17 mouse cellular contexts compared by ENCODE assay signal in genomic region chr15:31235794-31236548, GRCm38 (mm10). TPM values are rescaled to one million over a fixed set of nuclear protein-coding genes. Genes with fewer than 3 reads are reported as not detected.
DNase-seq lines count a peak whose midpoint lies in the region; ATAC-seq lines count a peak whose summit lies in the region.
"Had no signal": no experiment of that assay in that cellular context is flagged by ENCODE, and none has a peak within 500 bp of the region (broad histone marks: within the 10 kb centered on the region; RNA-seq: fewer than 3 reads in every experiment).

No protein-coding gene starts in this region.

- H3K4me3 ChIP-seq in liver, embryonic 12.5 days, result no peak overlapping the region
- H3K4me3 ChIP-seq: embryonic facial prominence, embryonic 12.5 days; heart, embryonic 12.5 days had no signal

- WGBS in liver, embryonic 12.5 days (ENCODE audit: insufficient replicate concordance), result 69% methylated on average over 9 of the region's 9 CpGs

- no peak overlapping the region for H3K4me2 ChIP-seq in liver, embryonic 12.5 days
- H3K4me2 ChIP-seq: embryonic facial prominence, embryonic 12.5 days; heart, embryonic 12.5 days had no signal

- DNase-seq in kidney, adult 11 months, result peak; percentile 43
- DNase-seq in kidney, postnatal 10 days, result no peak
- DNase-seq in kidney, adult 9 months, result peak; percentile 37
- DNase-seq in yolk sac, embryonic 10.5 days (ENCODE audit: low spot score), result peak; percentile 80
- no peak for DNase-seq in thymus, postnatal 4 days
- no peak for DNase-seq in frontal cortex, postnatal 10 days (ENCODE audit: low spot score in 2 of 2)
- DNase-seq in cerebellum, adult 18-20 months, result no peak
- DNase-seq: cerebellum, adult 11 months; gastrocnemius, postnatal 25 days; lung, adult 18-20 months; lung, postnatal 36 days; midbrain, embryonic 14.5 days; right cerebral cortex, postnatal 14 days; thymus, adult 18-20 months had no signal

- no peak overlapping the region for H3K9ac ChIP-seq in liver, embryonic 12.5 days
- H3K9ac ChIP-seq: embryonic facial prominence, embryonic 12.5 days; heart, embryonic 12.5 days had no signal

- peaks cover 29% of the 10 kb centered on the region for H3K36me3 ChIP-seq in liver, embryonic 12.5 days

- peak overlapping the region; percentile 40; the same call in 1 of the 2 replicates for H3K27ac ChIP-seq in liver, embryonic 12.5 days
- H3K27ac ChIP-seq: embryonic facial prominence, embryonic 12.5 days had no signal

- ATAC-seq in liver, embryonic 12.5 days, result peak; percentile 49

- no peaks in the 10 kb centered on the region for H3K27me3 ChIP-seq in liver, embryonic 12.5 days (replicated peaks)
- H3K27me3 ChIP-seq: embryonic facial prominence, embryonic 12.5 days; heart, embryonic 12.5 days had no signal

- no peaks in the 10 kb centered on the region for H3K9me3 ChIP-seq in liver, embryonic 12.5 days (replicated peaks)
- H3K9me3 ChIP-seq: embryonic facial prominence, embryonic 12.5 days; heart, embryonic 12.5 days had no signal

- H3K4me1 ChIP-seq in liver, embryonic 12.5 days, result peaks cover 25% of the 10 kb centered on the region

RNA-seq across cellular contexts. Expression of gene Dap, which starts 11.9 kb away (rescaled TPM):
- 43.3 and 44.3 TPM in 2 replicates for polyA plus RNA-seq in liver, embryonic 12.5 days (2016; fragmentation: Nextera tagmentation; extraction: Ambion mirVana)

Comparison
In these comparisons a context has a peak if more than half of its experiments do, and no peak if none do; other contexts are left out.
1. DNase-seq: peak in kidney, adult 11 months (single experiment), kidney, adult 9 months (single experiment) and yolk sac, embryonic 10.5 days (single experiment); none in kidney, postnatal 10 days (single experiment), thymus, postnatal 4 days (single experiment), frontal cortex, postnatal 10 days (0 of 2) and cerebellum, adult 18-20 months (0 of 2).